Mouse (Mus musculus) 3134 (cell line): ENCODE results near the gene Afmid.
"Not testable (repeated sequence)": the region's sequence is repeated elsewhere in the genome, so short reads cannot be mapped to it uniquely, and the experiment has no call there.

Experiments used
- DNase-seq: peaks from one replicate; pipeline ENCODE4 v3.0.0-alpha.2; 2011; ENCODE audit warnings: low spot score; ENCODE audit not compliant: insufficient read length; ENCODE audit errors: extremely low read depth

The Afmid gene

DNA sequence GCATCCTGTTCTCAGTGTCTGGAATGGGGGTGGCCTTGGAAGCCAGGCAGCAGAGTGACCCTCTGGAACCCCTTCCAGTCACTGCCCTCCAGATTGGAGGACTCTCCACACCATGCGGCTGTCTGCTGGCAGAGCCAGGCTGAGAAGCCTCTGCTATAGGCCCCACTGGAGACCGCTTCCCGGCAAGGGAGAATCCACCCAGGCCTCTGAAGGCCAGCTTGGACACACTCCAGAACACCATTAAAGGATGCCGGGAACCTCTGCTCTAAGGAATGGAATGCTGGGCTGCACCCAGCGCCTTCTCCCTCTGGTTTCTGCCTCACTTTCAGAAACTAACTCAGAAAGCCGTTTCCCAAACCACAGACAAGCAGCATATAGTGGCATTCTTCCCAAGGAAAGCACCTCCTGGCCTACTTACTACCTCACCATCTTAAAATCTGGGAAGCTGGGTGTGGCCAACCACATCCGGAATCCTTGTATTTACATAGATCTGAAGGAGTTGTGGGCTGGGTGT is 2.9 kb upstream of the Afmid start:
- DNase-seq: peak; percentile 79

DNA sequence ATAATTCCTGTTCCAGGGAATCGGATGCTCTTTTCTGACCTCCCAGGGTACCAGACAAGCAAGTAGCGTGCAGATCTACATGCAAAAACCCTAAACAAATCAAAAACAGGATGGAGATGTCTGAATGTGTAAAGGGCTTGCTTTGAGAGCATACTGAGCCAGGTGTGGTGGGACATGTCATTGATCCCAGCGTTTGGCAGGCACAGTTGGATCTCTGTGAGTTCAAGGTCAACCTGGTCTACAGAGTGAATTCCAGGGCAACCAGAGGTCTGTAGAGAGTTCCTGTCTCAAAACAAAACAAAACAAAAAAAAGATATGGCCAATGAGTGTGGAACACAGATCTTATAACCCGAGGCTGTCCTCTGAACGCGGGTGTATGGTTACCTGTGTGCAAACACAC is 2.3 kb upstream of the Afmid start:
- DNase-seq: no peak

DNA sequence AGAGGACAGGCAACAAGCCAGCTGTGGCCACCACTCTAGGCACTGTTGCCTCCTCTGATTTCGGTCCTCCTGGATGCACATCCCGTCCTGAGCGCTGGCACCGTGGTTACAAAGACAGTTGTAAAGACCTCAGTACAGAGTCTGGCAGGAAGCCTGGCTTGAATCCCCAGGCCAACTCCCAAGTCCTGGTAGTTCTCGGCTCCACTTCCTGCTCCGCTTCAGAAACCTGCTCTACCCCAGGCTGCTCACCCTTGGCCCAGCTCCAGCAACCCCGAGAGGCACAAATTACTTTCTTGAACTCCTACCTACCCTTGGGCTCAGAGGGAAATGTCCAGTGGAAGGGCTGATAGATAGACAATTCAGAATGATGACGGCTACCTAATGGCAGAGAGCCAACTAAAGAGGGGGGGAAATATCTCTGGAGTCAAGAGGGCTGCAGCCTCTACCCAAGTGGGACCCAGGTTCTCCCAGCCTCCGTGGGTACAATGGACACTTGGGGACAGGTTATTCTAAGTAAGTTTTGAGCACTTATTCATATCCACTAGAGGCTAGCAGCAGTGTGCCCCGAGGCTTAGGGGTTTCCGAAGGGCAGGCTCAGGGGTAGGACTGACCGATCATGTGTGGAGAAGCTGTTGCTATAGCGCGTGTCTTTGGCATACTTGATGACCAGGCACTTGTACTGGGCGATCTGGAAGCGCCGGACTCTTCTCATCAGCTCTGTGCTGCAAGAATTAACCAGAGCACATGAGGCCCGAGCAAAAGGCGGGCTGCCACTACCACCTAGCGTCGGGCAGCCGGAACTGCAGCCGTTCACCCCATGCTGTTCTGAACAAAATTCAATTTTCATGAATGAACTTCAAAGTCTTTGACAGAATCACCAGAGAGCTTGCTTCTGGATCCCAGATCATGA is 1.4 kb upstream of the Afmid start:
- DNase-seq: peak; percentile 87

DNA sequence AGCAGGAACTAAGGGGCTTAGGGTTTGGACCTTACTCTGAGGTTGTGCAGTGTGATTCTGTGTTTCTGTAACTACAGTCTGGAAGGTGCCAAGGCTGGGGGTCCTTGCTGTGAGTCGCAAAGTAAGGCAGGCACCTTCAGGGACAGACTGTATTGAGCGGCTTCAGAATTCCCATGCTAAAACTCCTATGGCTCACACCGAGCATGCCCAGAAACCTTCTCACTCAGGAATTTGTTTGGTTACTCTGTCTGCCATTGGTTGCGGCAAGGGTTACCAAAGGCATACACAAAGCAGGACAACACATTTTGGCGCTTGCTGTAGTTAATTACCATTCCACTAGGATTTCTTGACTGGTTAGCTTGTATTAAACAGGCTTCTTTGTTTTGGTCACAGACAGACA is 440 bp downstream of the Afmid start:
- DNase-seq: no peak

DNA sequence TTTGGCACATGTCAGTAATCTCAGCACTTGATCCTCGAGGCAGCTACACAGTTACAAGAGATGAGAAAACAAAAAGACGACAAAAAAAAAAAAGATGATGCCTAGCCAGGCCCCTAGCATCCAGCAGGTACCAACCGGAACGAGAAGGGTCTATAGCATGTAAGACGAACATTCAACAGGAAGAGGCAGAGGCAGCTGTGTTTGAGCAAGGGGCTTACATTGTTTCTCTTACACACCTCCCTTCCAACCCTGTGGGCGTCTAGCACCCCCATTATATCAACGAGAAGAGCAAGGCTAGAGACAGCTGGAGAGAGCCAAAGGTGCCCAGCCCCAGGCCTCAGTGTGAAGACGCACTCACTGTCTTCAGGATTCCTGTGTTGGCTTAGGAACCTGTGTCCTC is 1.2 kb downstream of the Afmid start:
- DNase-seq: no peak

DNA sequence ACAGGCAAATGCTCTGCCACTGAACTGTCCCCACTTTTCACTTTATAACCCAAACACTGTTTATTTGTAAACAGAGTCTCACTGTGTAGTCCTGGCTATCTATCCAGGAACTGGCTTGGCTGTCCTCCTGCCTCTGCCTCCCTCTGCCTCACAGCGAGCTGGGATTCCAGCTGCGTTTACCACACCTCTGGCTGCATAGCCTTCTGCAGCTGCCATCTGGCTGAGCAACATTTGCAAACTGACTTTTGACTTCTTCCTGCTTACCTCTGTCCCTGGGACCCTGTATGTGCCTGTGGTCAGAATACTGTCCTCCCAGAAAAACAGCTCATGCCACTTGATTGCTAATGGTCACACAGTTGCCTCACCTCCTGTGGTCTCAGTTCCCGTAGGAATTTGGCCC is 1.7 kb downstream of the Afmid start:
- DNase-seq: no peak

DNA sequence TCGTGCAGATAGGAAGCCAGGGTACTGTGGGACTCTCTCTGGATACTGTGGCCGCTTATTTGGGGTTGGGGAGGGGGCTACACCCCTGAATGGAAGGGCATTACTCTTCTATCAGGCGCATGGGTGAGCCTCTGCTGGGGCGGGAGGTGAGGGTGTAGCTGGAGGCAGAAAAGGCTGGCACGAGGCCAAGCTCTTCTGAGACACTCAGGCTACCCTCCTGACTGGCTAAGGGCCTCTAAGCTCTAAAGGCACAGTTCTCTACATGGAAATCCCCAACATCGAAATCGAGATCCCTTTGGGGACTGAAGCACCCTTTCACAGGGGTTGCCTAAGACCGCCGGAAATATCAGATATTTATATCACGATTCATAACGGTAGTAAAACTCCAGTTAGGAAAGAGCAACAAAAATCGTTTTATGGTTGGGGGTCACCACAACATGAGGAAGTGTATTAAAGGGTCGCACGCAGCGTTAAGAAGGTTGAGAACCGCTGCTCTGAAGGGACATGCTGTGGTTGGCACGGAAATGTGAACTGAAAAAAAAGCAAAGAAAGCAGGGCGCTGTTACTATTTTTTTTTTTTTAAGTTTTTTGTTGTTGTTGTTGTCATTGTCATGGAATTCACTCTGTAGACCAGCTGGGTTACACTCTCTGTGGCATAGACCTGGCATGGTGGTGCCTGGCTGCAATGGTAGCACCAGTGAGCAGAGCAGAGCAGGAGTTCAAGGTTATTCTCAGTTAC is 2.6 kb downstream of the Afmid start:
- DNase-seq: peak; percentile 74

DNA sequence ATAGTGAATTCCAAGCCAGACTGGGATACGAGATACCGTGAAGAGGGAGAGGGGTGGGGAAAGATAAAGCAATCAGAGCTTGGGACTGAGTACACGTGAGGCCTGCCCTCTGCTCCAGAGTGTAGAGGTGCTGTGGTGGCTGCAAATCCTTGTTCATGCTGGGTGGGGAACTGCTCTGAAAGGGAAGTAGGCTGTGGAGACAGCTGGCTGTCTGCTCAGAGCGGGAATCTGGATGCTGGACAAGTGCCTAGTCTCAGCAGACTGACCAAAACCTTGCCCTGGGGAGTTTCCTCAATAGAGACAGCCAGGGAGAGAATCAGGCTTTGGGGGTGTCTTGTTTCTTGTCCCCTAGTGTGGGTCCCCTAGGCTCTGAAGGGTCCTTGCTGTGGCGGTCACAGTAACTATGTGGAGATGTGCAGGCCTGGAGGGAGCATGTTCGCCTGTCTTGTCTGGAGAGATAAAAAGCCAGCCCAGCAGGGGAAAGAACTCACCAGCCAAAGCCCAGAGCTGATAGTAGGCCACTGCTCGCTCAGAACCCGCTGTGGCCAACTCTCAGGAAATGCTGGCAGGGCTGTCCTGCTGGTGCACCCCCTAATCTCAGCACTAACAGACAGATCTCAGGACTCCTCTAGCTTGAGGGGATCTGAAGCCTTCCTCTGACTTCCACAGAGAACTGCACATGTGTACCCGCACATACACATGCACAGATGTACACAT is 3.3 kb downstream of the Afmid start:
- no peak for DNase-seq

DNA sequence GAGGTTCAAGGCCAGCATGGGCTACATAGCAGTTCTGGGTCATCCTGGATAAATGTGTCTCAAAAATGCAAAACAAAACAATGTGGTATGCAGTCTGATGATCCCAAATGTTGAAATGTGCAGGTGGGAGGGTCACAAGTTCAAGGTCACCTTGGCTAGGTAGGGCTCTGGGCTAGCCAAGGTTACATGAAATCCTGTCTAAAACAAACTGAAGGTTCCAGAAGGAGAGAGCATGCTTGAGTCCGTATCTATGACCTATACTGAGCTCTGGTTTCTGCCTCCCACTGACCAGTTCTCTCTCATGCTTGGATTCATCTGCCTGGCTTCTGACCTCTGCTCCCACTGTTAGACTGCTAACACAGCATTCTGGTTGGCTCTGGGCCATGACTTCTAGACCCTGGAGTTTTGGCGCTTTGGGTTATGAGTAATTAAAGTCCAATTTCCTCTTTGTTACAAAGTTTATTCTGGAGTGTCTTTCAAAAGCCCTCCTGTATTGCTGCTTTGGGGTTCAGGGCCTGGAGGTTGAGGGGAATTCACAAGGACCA is 4.0 kb downstream of the Afmid start:
- DNase-seq: no peak

DNA sequence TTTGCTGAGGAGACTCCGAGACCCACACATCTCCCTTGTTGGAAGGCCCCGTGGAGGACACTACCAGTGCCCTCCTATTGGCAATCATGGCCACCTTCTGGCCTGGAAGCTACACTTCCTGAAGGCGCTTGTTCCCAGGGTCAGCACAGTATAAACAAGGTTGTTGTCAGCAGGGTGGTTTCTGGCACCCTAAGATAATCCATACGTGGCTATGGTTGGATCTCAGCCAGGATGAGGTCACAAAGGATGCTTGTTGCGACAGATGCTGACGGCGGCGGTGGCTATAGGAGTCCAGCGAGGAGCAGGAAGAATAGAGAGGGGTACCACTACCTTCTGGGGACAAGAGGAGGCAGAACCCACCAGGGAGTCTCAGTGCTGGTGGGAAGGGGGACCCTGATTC is 4.7 kb downstream of the Afmid start:
- no peak for DNase-seq

DNA sequence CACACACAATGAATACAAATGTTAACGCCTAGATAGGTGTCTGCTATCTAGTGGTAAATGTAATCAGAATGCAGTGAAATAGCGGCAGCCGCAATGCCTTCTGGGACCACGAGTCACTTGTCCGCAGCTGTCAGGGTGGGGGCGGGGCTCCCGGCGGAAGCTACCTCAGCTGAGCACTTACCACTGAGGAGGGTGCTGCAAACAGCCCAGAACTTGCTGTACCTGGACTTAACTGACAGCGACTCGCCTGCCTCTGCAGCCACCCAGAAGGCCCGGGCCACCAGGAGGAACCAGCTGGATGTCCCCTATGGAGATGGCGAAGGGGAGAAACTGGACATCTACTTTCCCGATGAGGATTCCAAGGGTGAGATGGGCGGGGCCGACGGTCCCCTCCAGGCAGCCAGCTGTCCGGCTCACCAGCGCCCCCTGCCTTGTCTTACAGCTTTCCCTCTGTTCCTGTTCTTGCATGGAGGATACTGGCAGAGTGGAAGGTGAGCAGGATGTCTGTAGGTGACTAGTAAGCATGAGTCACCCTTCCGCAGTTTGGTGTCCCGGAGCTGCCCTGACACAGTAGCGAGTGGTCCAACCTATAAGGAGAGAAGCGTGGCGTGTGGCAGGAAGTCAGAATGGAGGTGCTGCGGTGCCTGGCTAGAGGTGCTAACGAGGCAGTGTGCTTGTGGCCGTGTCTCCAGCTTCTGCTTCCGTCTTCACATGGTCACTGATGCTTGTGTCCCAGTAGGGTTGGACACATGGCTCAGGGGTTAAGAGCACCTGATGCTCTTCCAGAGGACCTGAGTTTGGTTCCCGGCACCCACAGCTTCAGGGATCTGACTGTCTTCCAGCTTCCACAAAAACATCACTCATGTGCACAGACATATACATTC is 6.6 kb downstream of the Afmid start:
- DNase-seq: peak; percentile 92

DNA sequence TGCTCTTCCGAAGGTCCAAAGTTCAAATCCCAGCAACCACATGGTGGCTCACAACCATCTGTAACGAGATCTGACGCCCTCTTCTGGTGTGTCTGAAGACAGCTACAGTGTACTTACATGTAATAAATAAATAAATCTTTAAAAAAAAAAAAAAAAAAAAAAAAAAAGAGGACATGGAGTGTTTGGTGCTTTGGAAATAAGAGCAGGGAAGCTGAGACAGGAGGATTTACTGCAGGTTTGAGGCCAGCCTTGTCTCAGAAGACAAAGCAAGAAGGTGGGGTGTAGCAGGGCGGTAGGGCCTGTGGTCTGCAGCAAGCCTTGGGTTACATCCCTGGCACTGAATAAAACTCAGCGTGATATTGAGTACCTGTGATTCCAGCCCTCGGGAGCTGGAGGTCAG is 7.8 kb downstream of the Afmid start:
- DNase-seq: not testable (repeated sequence)

DNA sequence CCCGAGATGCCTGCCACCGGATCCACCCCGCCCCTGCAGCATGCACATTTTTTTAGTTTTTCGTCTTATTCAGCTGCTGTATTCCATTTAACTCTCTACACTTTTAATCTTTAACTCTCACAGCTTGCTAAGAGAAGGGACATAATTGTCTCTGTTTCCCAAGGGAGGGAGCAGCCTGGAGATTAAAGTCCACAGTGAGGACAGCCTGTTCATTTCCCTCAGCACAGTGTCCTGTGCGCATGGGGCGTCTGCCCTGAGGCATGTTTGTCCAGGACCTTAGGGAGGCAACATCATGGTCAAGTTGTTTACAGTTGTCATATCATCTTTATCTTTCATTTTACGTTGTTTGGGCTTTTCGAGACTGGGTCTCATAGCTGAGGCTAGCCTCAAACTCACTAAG is 8.4 kb downstream of the Afmid start:
- DNase-seq: no peak

DNA sequence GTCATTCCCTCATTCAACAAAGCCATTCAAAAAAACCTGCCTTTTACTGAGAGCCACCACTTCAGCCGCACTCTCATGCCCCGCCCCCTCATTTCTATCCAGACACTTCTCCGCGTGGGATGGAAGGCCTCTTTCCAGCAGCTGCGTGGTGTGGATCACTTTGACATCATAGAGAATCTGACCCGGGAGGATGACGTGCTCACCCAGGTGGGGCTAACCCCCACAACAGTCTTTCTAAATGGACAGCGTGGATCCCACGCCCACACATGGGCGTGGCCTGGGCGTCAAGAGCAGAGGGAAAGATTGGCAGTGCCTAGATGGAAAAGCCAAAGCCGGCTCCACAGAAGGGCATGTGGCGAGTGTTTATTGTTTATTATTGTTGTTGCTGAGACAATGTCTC is 10.6 kb downstream of the Afmid start:
- DNase-seq: no peak

DNA sequence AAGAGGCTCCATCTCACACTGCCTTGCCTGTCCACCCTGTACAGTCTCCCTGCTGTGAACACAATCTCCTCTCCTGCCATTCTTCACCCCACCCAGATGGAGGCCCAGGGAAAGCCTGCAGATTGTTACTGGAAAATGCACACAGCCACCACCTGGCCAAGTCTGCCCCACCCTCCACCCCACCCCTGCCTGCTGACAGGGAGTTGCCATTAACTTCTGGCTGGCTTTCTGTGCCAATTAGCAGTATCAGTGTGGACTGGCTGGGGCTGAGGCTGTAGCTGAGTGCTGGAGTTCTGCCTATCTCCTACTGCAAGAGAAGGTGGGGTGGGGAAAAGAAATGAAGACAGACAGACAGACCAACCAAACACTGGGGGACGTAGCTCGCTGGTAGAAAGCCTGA is 12.8 kb downstream of the Afmid start:
- DNase-seq: no peak

DNA sequence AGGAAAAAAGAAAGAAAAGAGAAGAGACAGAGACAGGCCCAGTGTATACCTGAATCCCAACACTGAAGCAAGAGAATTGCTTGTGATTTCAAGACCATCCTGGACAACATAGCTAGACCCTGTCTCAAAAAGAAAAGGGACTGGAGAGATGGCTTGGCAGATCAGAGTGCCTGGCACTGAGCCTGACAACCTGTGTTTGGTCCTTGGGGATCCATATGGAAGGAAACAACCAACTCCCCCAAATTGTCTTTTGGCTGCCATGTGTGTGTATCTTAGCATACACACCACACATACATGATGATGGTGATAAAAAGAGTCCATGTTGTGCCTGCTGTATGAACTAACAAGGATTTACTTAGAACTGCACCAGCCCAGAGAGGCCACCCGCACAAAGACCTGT is 13.3 kb downstream of the Afmid start:
- DNase-seq: no peak

DNA sequence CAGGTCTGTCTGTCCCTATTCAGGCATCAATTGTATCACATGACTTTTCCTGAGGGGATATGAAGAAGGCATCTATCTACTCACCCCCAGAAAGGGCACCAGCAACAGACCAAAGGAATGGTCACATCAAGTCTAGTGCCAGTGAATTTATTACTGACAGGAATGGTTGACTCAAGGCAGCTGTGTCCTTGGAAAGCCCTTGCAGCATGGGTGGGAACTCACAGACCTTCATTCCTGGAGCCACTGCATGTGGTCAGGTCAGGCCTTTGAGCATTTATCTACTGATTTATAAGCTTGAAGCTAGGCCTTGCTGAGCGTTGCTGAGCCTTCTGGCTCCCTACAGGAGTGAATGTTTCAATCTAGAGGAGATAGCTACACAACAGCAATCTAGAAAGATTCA is 15.2 kb downstream of the Afmid start:
- DNase-seq: no peak

DNA sequence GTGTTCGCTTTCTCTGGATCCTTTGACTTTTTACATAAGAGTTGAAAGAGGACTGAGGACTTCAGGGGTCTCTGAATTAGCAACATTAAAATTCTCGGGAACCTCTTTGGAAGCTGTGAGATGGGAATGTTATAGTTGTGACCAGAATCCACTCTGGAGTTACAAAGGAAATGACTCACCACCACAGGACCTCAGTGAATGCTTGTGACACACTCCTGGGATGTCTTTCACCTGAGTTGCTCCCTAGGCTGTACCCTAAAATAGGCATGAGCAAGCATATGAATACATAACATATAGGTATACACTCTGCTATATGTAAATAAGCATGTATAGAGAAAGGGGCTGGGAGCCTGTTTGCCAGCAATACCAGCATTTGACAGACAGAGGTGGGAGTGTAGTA is 17.7 kb downstream of the Afmid start:
- peak; percentile 50 for DNase-seq

DNA sequence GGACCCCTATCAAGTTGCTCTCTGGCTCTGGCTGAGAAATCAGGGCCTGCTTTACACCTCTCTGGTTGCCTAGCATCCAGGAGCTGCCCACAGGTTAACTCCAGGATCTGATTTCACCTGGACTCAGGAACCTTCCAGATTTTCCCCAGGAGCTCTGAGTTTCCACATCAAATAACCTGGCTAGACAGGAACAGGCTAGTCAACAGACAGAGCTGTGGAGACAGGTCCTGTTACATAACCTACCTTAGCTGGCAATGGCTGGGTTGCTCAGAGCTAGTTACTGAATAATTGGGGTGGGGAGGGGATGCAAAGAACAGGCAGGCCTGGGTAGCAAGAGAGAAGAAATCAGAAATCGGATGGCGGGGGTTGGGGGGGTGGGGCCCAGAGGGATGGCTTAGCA is 19.3 kb downstream of the Afmid start:
- DNase-seq: no peak

DNA sequence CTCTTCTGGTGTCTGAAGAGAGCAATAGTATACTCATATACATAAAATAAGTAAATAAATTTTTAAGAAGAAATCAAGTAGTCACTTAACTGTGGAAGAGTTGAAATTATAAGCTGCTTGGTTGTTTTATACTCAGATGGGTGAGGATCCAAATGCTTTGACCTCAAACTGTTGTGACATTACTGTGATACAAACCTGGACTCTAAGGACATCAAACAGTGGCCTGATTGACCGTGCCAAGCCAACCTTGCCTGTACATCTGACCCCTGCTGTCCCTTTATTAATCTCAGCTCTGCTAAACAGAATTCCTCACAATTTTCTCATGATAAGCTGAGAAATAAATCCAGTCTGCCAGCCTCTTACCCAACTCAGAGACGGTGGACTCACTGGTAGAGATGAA is 19.9 kb downstream of the Afmid start:
- DNase-seq: no peak
